Mouse (Mus musculus) spleen, postnatal 36 days (tissue): ENCODE results near the gene Gstm3.
"Not testable (repeated sequence)": the region's sequence is repeated elsewhere in the genome, so short reads cannot be mapped to it uniquely, and the experiment has no call there.

Source experiments
- DNase-seq, 2 experiments: peaks; one replicate each; pipeline ENCODE4 v3.0.0; 2022; ENCODE audit warnings: low spot score in 2 of 2, mixed read lengths in 1 of 2

Gstm3 gene

GRCm38 (mm10) chr3:107974237-107974636 is 5.2 kb upstream of the Gstm3 start:
- DNase-seq, result no peak

GRCm38 (mm10) chr3:107972070-107972469 is 3.0 kb upstream of the Gstm3 start:
- no peak for DNase-seq

GRCm38 (mm10) chr3:107971101-107971500 is 2.0 kb upstream of the Gstm3 start:
- DNase-seq, result not testable (repeated sequence)

- no peak for DNase-seq
These were observed 2.5 kb downstream of the Gstm3 start for GRCm38 (mm10) chr3:107966631-107967030.

- DNase-seq, result no peak
These were observed 3.5 kb downstream of the Gstm3 start for GRCm38 (mm10) chr3:107965592-107965991.

- DNase-seq, result no peak
These were observed 4.3 kb downstream of the Gstm3 start for GRCm38 (mm10) chr3:107964656-107965308.

- no peak for DNase-seq
These were observed 5.1 kb downstream of the Gstm3 start for GRCm38 (mm10) chr3:107964026-107964425.

- not testable (repeated sequence) for DNase-seq
These were observed 13.8 kb downstream of the Gstm3 start for GRCm38 (mm10) chr3:107955260-107955659.

- no peak for DNase-seq
These were observed 15.2 kb downstream of the Gstm3 start for GRCm38 (mm10) chr3:107953906-107954305.

- peak in 1 of 2 experiments; percentile 7 for DNase-seq
These were observed 15.7 kb downstream of the Gstm3 start for GRCm38 (mm10) chr3:107953328-107953755.

GRCm38 (mm10) chr3:107950531-107950930 is 18.6 kb downstream of the Gstm3 start:
- DNase-seq, result no peak

GRCm38 (mm10) chr3:107949461-107949860 is 19.6 kb downstream of the Gstm3 start:
- DNase-seq, result not testable (repeated sequence)

- no peak for DNase-seq
These were observed 23.4 kb downstream of the Gstm3 start for GRCm38 (mm10) chr3:107945729-107946128.

GRCm38 (mm10) chr3:107943239-107943990 is 25.7 kb downstream of the Gstm3 start, which contains the start of gene Gstm6:
TSS of gene Gstm6 (minus strand) at chr3:107943749.
- no peak for DNase-seq

- no peak for DNase-seq
These were observed 27.8 kb downstream of the Gstm3 start for GRCm38 (mm10) chr3:107941261-107941660.

- no peak for DNase-seq
These were observed 28.6 kb downstream of the Gstm3 start for GRCm38 (mm10) chr3:107940524-107940923.

- no peak for DNase-seq
These were observed 29.3 kb downstream of the Gstm3 start for GRCm38 (mm10) chr3:107939830-107940229.

GRCm38 (mm10) chr3:107939403-107939802 is 29.7 kb downstream of the Gstm3 start:
- DNase-seq, result peak in 1 of 2 experiments; percentile 34

- DNase-seq, result no peak
These were observed 33.2 kb downstream of the Gstm3 start for GRCm38 (mm10) chr3:107935888-107936287.

- no peak for DNase-seq
These were observed 33.8 kb downstream of the Gstm3 start for GRCm38 (mm10) chr3:107935268-107935667.

GRCm38 (mm10) chr3:107932128-107932527 is 37.0 kb downstream of the Gstm3 start:
- DNase-seq, result no peak

- DNase-seq, result peak; percentile 80 to 83
These were observed 37.4 kb downstream of the Gstm3 start, which contains the start of gene Gstm7 for GRCm38 (mm10) chr3:107931670-107932069. TSS of gene Gstm7 (minus strand) at chr3:107931817.

- no peak for DNase-seq
These were observed 37.9 kb downstream of the Gstm3 start for GRCm38 (mm10) chr3:107931134-107931533.
